Mouse (Mus musculus): ENCODE measurements around the gene Gm45711.
"Not testable (repeated sequence)": the region's sequence is repeated elsewhere in the genome, so short reads cannot be mapped to it uniquely, and the experiment has no call there.

Gene Gm45711

DNA sequence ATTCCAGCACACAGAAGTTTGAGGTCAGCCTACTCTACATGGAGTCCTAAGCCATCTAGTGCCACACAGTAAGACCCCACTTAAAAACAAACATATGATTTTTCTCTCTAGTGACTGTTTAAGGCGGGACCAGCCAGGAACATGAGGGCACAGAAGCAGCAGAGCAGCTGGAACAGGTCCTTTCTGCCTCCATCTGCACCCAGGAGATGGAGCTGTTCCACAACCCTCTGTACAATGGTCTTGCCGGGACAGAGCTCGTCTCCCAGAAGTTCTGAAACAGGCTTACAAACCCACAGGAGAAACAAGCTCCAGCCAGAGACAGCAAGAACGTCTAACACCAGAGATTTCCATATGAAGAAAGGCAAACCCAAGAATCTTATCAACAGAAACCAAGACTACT lies 3.4 kb upstream of the Gm45711 start:
- DNase-seq = peak; percentile 35

- DNase-seq = not testable (repeated sequence)
Observed at GRCm38 (mm10) chr8:104312023-104312422, 2.1 kb upstream of the Gm45711 start.

DNA sequence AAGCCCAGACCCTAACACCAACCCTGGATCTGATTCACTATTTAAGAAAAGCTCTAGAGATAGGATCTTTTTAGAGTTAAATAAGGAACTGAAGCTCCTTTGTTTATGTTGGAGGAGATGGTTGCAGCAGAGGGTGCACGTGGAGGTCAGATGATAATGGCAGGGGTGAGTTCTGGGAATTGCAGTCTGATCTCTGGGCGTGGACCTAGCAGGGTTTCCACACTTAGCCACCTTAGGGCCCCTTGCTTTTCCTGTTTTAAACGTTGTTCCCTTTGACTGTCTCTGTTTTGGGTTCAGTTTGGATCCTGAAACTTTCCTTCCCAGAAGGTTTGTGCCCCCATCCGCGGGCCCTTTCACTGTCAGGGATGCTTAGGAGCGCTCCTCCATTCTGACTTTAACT lies 1.5 kb downstream of the Gm45711 start:
- DNase-seq = not testable (repeated sequence)

GRCm38 (mm10) chr8:104304962-104305361 lies 4.9 kb downstream of the Gm45711 start:
- no peak for DNase-seq

- DNase-seq = not testable (repeated sequence)
Observed at GRCm38 (mm10) chr8:104302536-104302935, 7.3 kb downstream of the Gm45711 start.

GRCm38 (mm10) chr8:104301577-104301976 lies 8.3 kb downstream of the Gm45711 start:
- DNase-seq = not testable (repeated sequence)

- peak; percentile 72 for DNase-seq
Observed at GRCm38 (mm10) chr8:104294396-104294795, 15.5 kb downstream of the Gm45711 start.

- DNase-seq = not testable (repeated sequence)
Observed at GRCm38 (mm10) chr8:104293081-104293480, 16.8 kb downstream of the Gm45711 start, which contains the start of gene Cmtm2a. Gene Cmtm2a, minus strand, starts transcription at chr8:104293181.

DNA sequence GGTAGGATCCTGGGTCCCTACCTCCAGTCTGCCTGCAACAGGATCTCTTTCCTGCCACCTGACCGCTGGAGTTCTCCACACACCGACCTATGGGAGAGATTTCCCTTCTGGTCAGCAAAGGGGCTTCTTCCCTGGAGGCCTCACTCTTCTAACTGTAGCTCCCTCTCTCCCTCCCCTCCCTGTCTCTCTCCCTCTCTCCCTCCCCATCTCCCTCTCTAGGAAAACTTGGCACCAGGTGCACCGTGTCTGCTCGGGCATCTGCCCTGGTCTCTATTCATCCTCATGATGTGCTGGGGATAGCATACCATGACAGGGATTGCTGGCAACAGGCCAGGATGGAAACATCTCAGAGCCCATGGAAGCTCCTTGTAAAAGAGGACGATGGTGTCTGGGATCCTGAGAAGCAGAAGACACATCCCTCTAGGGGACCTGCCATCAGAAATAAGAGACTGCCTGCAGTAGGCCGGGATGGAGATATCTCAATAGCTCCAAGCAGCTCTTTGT lies 40.9 kb downstream of the Gm45711 start:
- no peak for DNase-seq

- DNase-seq = no peak
Observed at GRCm38 (mm10) chr8:104268368-104268767, 41.5 kb downstream of the Gm45711 start.

- not testable (repeated sequence) for DNase-seq
Observed at GRCm38 (mm10) chr8:104264271-104264935, 45.5 kb downstream of the Gm45711 start.

DNA sequence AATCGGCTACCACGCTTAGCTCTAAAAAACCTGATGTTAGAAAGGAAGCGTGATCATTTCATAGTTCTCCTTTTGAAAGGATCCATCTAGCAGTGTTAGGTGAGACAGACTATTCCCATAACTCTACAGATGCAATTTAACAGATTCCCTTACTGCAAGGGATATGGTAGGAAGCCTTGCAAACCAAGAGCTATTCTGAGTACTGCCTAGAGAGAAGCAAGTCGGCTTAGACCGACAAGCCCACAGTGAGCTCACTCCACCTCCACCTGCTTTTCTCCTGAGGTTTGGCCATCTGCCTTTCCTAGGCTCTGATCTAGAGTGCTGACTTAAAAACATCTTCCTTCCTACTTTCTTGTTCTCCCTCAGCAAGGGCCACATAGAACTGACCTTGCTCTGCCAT lies 48.1 kb downstream of the Gm45711 start:
- DNase-seq = not testable (repeated sequence)

- DNase-seq = peak; percentile 36
Observed at GRCm38 (mm10) chr8:104253016-104253415, 56.9 kb downstream of the Gm45711 start.

DNA sequence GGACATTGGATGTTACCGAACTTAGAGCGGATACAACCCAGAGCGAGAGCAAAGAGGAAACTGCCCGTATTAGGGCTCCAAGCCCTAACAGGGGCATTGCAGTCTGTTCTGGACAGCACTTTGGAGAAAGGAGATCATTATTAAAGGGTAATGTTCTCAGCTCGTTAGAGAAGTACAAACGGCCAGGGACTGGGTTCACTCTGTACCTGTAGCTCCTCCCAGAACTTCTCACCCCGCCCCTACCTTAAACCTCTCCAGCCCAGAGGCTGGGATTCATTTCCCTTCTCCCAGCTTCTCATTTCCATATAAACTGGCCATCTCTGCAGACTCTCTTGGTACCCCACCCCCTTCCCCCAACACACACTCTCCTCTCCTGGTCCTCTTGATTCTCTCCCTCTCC lies 58.4 kb downstream of the Gm45711 start:
- peak; percentile 35 for DNase-seq

- peak; percentile 92 for DNase-seq
Observed at GRCm38 (mm10) chr8:104250439-104251367, 59.2 kb downstream of the Gm45711 start, which contains the start of gene Cklf. Gene Cklf, plus strand, starts transcription at chr8:104250861.

DNA sequence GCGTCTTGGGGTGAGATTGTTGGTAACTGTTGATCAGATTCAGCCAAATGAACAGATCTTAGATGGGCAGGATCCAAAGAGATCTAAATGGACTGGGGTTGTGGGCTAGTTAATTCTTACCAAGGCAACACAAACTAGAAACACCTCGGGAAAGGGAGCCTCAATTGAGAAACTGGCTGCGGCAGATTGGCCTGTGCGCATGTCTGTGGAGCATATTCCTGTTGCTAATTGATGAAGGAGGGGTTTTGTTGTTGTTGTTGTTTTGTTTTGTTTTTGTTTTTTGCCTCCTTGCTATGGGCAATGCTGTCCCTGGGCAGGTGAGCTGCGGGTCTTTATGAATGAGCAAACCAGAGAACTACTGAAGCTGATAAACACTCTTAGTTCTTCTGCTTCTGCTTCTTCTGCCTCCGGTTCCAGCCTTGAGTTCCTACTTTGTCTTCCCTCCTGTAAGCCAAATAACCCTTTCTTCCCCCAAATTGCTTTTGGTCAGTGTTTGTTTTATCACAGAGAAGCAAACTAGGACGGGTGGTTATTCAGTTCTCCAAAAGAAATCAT lies 60.4 kb downstream of the Gm45711 start:
- DNase-seq = no peak

DNA sequence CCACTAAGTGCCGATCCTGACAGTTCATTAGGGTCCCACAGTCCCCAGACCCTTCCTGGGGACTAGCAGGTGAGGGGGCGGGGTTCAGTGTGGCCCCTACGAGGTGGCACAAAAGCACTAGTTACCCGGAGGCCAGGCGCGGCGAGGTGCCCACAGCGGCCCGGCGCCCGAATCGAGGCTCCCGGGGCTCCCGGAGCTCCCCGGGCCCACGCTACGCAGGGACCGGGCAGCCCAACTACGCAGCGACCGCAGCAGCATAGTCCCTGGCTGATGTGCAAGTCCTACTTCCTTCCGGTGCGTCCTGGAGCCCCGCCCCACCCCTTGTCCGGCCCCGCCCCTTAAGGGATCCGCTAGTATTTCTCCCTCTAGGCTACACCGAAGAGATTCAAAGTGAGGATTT lies 61.6 kb downstream of the Gm45711 start, which contains the start of gene Tk2:
Tk2 (minus strand) TSS at position 283 of the 400 bp plus-strand sequence.
- peak; percentile 77 for DNase-seq

- no peak for DNase-seq
Observed at GRCm38 (mm10) chr8:104247908-104248275, 62.0 kb downstream of the Gm45711 start.

DNA sequence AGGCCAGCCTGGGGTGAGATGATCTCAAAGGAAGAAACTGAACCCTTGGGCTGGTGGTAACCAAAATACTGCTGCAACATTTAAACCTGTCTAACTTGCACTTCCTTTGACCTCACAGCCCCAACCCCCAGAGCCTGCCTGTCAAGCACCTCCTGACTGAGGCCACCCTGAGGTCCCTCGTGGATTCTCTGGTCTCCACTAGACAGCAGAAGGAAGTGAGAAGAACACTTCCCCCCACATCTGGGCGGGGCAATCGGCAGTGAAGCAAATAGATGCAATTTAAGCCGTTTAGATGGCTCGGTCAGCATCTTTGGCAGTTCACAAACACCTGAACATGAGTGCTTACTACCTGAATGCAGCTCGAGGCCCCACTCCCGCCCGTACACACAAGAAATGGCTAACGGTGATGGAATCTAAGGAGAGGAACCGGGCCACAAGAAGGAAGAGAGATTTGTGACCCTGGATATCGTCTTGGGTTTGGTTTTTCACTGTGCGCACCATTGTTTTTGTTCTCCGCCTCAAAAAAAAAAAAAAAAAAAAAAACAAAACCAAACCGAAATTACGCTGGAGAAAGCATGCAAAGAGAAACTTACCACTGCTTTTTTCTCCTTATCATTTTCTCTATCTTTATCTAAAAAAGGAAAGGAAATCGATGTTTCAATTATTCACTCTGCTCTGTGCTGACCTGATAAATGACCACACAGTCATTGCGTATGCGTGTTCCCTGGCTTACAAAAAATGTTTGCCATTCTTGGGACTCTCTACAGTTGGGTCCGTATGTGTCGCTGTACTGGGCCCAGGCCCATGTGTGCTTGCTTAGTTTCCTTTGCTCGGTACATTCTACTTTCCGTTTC lies 62.6 kb downstream of the Gm45711 start:
- peak; percentile 64 for DNase-seq

DNA sequence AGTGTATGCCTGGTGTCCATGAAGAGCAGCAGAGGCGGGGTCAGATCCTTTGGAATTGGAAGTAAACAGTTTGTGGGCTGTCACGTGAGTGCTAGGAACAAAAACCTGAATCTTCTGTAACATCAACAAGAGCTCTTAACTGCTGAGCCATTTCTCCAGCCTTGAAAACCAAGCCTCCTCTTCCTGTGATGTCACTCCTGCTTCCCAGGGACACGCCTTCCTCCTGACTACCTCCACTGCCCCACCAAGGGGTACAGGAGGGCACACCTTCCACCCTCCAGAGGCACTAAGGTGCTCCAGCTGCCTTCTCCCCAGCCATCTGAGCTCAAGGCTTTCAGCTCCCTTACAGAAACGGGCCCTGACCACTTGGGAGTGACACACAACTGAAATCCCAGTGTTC lies 63.3 kb downstream of the Gm45711 start:
- DNase-seq = no peak

DNA sequence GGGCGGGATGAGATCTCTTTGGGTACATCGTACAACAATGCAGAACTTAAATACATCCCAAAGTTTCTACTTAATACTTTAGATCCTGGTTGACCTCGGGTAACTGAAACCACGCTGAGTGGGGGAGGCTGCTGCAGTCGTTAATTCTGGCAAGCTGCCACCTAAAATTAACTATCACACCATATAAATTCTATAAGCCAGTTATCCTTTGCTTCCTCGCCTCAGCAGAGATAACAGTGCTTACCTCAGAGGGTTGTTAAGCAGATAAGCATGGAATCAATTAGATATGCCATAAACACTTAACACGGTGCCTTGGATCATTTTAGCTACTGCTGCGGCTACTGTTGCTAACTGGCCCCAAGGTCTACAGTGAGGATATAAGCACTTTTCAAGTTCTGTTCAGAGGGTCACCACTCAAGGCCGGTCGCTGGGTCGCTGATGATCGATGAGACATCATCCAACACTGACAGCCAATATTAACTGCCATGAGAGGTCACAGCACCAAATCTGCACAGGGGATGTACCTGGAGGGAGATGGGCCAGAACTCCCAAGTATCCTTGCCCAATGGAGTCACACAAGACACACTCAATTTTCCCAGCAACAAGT lies 67.7 kb downstream of the Gm45711 start:
- DNase-seq = no peak

GRCm38 (mm10) chr8:104239418-104239861 lies 70.4 kb downstream of the Gm45711 start:
- no peak for DNase-seq

Data from kidney, adult 9 months (tissue).